Mouse (Mus musculus) G1E (cell line): ENCODE measurements around the gene Gpr84.

Experiments used
- CTCF ChIP-seq: IDR thresholded peaks from 2 replicates; pipeline ENCODE4 v1.5.1; 2012; ENCODE audit warnings: low read depth, low read length, inconsistent platforms, mixed read lengths
- GATA1 ChIP-seq: IDR thresholded peaks from 2 replicates; pipeline ENCODE4 v1.6.1; 2012; ENCODE audit warnings: borderline replicate concordance, low read length, inconsistent platforms, mixed read lengths

DNA sequence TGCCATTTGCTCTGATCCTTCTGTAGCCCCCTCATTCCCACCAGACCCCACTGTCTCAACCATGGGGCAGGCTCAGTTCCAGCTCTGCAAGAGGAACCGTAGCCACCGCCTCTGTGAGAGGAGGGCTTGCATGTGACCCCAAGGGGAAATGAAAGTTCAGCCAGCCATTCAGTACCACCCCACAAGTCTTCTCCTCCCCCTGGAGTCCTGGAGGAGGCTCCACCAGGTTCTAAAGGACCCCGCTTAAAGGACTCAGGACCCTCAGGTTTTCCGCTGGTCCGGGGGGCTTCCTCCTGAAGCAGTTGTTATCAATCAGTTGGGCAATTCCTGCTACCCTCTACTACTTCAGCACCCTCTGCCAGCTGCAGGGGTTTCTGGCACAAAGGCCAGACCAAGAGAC lies 23.3 kb upstream of the Gpr84 start:
- TF ChIP-seq CTCF (no peak), GATA1 (no peak)
